Mouse (Mus musculus): Measurements from ENCODE around the gene Tgfb1i1.

Tgfb1i1 gene

GRCm38 (mm10) chr7:128246496-128247391 lies at the start of gene Tgfb1i1:
Gene Tgfb1i1, plus strand, starts transcription at chr7:128246812.
- DNase-seq: no peak

- no peak for DNase-seq
Observed at GRCm38 (mm10) chr7:128201607-128202006, 45.0 kb upstream of the Tgfb1i1 start.

GRCm38 (mm10) chr7:128203071-128203470 lies 43.5 kb upstream of the Tgfb1i1 start:
- DNase-seq: no peak

- no peak for DNase-seq
Observed at GRCm38 (mm10) chr7:128204179-128204578, 42.4 kb upstream of the Tgfb1i1 start.

- no peak for DNase-seq
Observed at GRCm38 (mm10) chr7:128205695-128206094, 40.9 kb upstream of the Tgfb1i1 start.

GRCm38 (mm10) chr7:128206152-128206551 lies 40.5 kb upstream of the Tgfb1i1 start, which contains the start of gene Cox6a2:
Gene Cox6a2, minus strand, starts transcription at chr7:128206387.
- no peak for DNase-seq

GRCm38 (mm10) chr7:128208187-128208586 lies 38.4 kb upstream of the Tgfb1i1 start:
- DNase-seq: peak; percentile 8 to 21

- no peak for DNase-seq
Observed at GRCm38 (mm10) chr7:128209826-128210225, 36.8 kb upstream of the Tgfb1i1 start.

GRCm38 (mm10) chr7:128219952-128220351 lies 26.7 kb upstream of the Tgfb1i1 start:
- no peak for DNase-seq

GRCm38 (mm10) chr7:128220936-128221335 lies 25.7 kb upstream of the Tgfb1i1 start:
- no peak for DNase-seq

- no peak for DNase-seq
Observed at GRCm38 (mm10) chr7:128231741-128232140, 14.9 kb upstream of the Tgfb1i1 start.

- no peak for DNase-seq
Observed at GRCm38 (mm10) chr7:128234796-128235195, 11.8 kb upstream of the Tgfb1i1 start.

GRCm38 (mm10) chr7:128235481-128235880 lies 11.1 kb upstream of the Tgfb1i1 start:
- DNase-seq: no peak

GRCm38 (mm10) chr7:128236426-128236825 lies 10.2 kb upstream of the Tgfb1i1 start:
- no peak for DNase-seq

GRCm38 (mm10) chr7:128236856-128237592 lies 9.6 kb upstream of the Tgfb1i1 start, which contains the start of gene Armc5:
Gene Armc5, plus strand, starts transcription at chr7:128237342.
- peak; percentile 69 to 75 for DNase-seq

- no peak for DNase-seq
Observed at GRCm38 (mm10) chr7:128237593-128237926, 9.1 kb upstream of the Tgfb1i1 start.

- peak; percentile 99 to 100 for DNase-seq
Observed at GRCm38 (mm10) chr7:128237927-128238778, 8.5 kb upstream of the Tgfb1i1 start, which contains the start of gene 9130023H24Rik. Gene 9130023H24Rik, minus strand, starts transcription at chr7:128238031.

GRCm38 (mm10) chr7:128238991-128239390 lies 7.6 kb upstream of the Tgfb1i1 start:
- no peak for DNase-seq

GRCm38 (mm10) chr7:128240131-128240784 lies 6.4 kb upstream of the Tgfb1i1 start:
- DNase-seq: peak in 1 of 2 experiments; percentile 9

GRCm38 (mm10) chr7:128242331-128242730 lies 4.3 kb upstream of the Tgfb1i1 start:
- no peak for DNase-seq

- no peak for DNase-seq
Observed at GRCm38 (mm10) chr7:128243921-128244320, 2.7 kb upstream of the Tgfb1i1 start.

- DNase-seq: no peak
Observed at GRCm38 (mm10) chr7:128244410-128245025, 2.1 kb upstream of the Tgfb1i1 start.

All from thymus, adult 18-20 months (tissue).